9 mouse cellular contexts compared by ENCODE assay signal in genomic region chr11:19017262-19017661, GRCm38 (mm10). TPM values are rescaled to one million over a fixed set of nuclear protein-coding genes. Genes with fewer than 3 reads are reported as not detected.
A peak's percentile ranks its signal among the peaks of the same experiment; 100 is the strongest.
DNase-seq lines count a peak whose midpoint lies in the region; ATAC-seq and TF ChIP-seq lines count a peak whose summit lies in the region.
"Had no signal": no experiment of that assay in that cellular context is flagged by ENCODE, and none has a peak within 500 bp of the region (broad histone marks: within the 10 kb centered on the region; RNA-seq: fewer than 3 reads in every experiment).

No protein-coding gene starts in this region.

- H3K27me3 ChIP-seq in kidney, embryonic 14.5 days (ENCODE audit: control insufficient read depth, insufficient read depth, low read length) = no peaks in the 10 kb centered on the region
- H3K27me3 ChIP-seq in kidney, adult 2 months (replicated peaks; ENCODE audit: control insufficient read depth, insufficient read depth, low read length) = no peaks in the 10 kb centered on the region
- peaks cover 40% of the 10 kb centered on the region for H3K27me3 ChIP-seq in embryonic facial prominence, embryonic 13.5 days
- no peaks in the 10 kb centered on the region for H3K27me3 ChIP-seq in intestine, embryonic 14.5 days (replicated peaks; ENCODE audit: control insufficient read depth, insufficient read depth, low read length)
- H3K27me3 ChIP-seq in midbrain, embryonic 16.5 days (ENCODE audit: control insufficient read depth, insufficient read depth, low read depth, low read length) = peaks cover 13% of the 10 kb centered on the region

- no peak for TF ChIP-seq POLR2A in kidney, adult 2 months (IDR thresholded peaks at IDR 0.05; ENCODE audit: low read depth, low read length)

- no peaks in the 10 kb centered on the region for H3K9me3 ChIP-seq in kidney, embryonic 14.5 days (ENCODE audit: control insufficient read depth, low read length)
- H3K9me3 ChIP-seq in embryonic facial prominence, embryonic 13.5 days = no peaks in the 10 kb centered on the region
- no peaks in the 10 kb centered on the region for H3K9me3 ChIP-seq in intestine, embryonic 14.5 days (ENCODE audit: control insufficient read depth, low read length)
- H3K9me3 ChIP-seq in midbrain, embryonic 16.5 days (replicated peaks; ENCODE audit: control insufficient read depth, low read length, poor library complexity, severe bottlenecking) = no peaks in the 10 kb centered on the region

- H3K4me2 ChIP-seq in kidney, embryonic 14.5 days (replicated peaks; ENCODE audit: low read depth, low read length) = peak overlapping the region; percentile 73
- peak overlapping the region; percentile 90 for H3K4me2 ChIP-seq in embryonic facial prominence, embryonic 13.5 days
- peak overlapping the region; percentile 88 for H3K4me2 ChIP-seq in intestine, embryonic 14.5 days (ENCODE audit: low read length)
- peak overlapping the region; percentile 62 for H3K4me2 ChIP-seq in midbrain, embryonic 16.5 days (ENCODE audit: low read length)

- H3K4me1 ChIP-seq in kidney, embryonic 14.5 days (ENCODE audit: control insufficient read depth, insufficient read depth, low read length) = peaks cover 17% of the 10 kb centered on the region
- H3K4me1 ChIP-seq in kidney, adult 2 months (ENCODE audit: control insufficient read depth, insufficient read depth, low read length) = no peaks in the 10 kb centered on the region
- H3K4me1 ChIP-seq in embryonic facial prominence, embryonic 13.5 days = peaks cover 15% of the 10 kb centered on the region
- peaks cover 22% of the 10 kb centered on the region for H3K4me1 ChIP-seq in intestine, embryonic 14.5 days (replicated peaks; ENCODE audit: control insufficient read depth, insufficient read depth, low read length)
- H3K4me1 ChIP-seq in midbrain, embryonic 16.5 days (ENCODE audit: control insufficient read depth, insufficient read depth, low read length) = peaks cover 18% of the 10 kb centered on the region

- peak overlapping the region; percentile 93 for H3K9ac ChIP-seq in kidney, embryonic 14.5 days (ENCODE audit: low read depth, low read length)
- H3K9ac ChIP-seq in embryonic facial prominence, embryonic 13.5 days = peak overlapping the region; percentile 88
- H3K9ac ChIP-seq in intestine, embryonic 14.5 days (ENCODE audit: low read length) = peak overlapping the region; percentile 100
- no peak overlapping the region for H3K9ac ChIP-seq in midbrain, embryonic 16.5 days (ENCODE audit: low read depth, low read length)

- DNase-seq in kidney, adult 2 months = no peak
- DNase-seq in intestine, embryonic 14.5 days (ENCODE audit: low spot score) = peak; percentile 57
- DNase-seq in urinary bladder, adult 2 months (ENCODE audit: low spot score) = no peak
- no peak for DNase-seq in right cerebral cortex, adult 18-20 months
- no peak for DNase-seq in left cerebral cortex, postnatal 25 days (ENCODE audit: low spot score in 2 of 2)
- DNase-seq: layer of hippocampus, postnatal 36 days had no signal

- ATAC-seq in kidney, embryonic 14.5 days (ENCODE audit: low FRiP score, low TSS enrichment) = no peak
- ATAC-seq in embryonic facial prominence, embryonic 13.5 days (ENCODE audit: insufficient number of reproducible peaks, insufficient read depth, low FRiP score, low TSS enrichment, low read depth) = no peak
- no peak for ATAC-seq in intestine, embryonic 14.5 days (replicated peaks; ENCODE audit: low FRiP score, low TSS enrichment, low read depth)
- no peak for ATAC-seq in midbrain, embryonic 16.5 days

- H3K27ac ChIP-seq in kidney, embryonic 14.5 days (ENCODE audit: low read depth, low read length) = peak overlapping the region; percentile 99
- H3K27ac ChIP-seq in kidney, adult 2 months (ENCODE audit: insufficient read depth, low read depth, low read length) = no peak overlapping the region
- peak overlapping the region; percentile 76 for H3K27ac ChIP-seq in embryonic facial prominence, embryonic 13.5 days
- peak overlapping the region; percentile 100 for H3K27ac ChIP-seq in intestine, embryonic 14.5 days (ENCODE audit: low read depth)
- H3K27ac ChIP-seq in midbrain, embryonic 16.5 days (ENCODE audit: low read length) = 0 out of 2 replicates have a peak overlapping the region, but pooled peaks have one; percentile 8

- no peak for TF ChIP-seq CTCF in kidney, adult 2 months (conservative IDR thresholded peaks at IDR 0.05; ENCODE audit: insufficient read depth, insufficient read length, low read depth, low read length)

- peak overlapping the region; percentile 73 for H3K4me3 ChIP-seq in kidney, embryonic 14.5 days (ENCODE audit: low read length)
- no peak overlapping the region for H3K4me3 ChIP-seq in kidney, adult 2 months (ENCODE audit: insufficient read depth, low read depth, low read length)
- H3K4me3 ChIP-seq in embryonic facial prominence, embryonic 13.5 days = peak overlapping the region; percentile 71
- H3K4me3 ChIP-seq in intestine, embryonic 14.5 days (ENCODE audit: low read depth, low read length) = peak overlapping the region; percentile 95
- H3K4me3 ChIP-seq in midbrain, embryonic 16.5 days (ENCODE audit: low read depth, low read length) = peak overlapping the region; percentile 34

- peaks cover 12% of the 10 kb centered on the region; the same call in 1 of the 2 replicates for H3K36me3 ChIP-seq in kidney, embryonic 14.5 days (ENCODE audit: control insufficient read depth, insufficient read depth, low read length)
- H3K36me3 ChIP-seq in kidney, adult 2 months (ENCODE audit: control insufficient read depth, insufficient read depth, low read length) = no peaks in the 10 kb centered on the region
- no peaks in the 10 kb centered on the region for H3K36me3 ChIP-seq in embryonic facial prominence, embryonic 13.5 days
- H3K36me3 ChIP-seq in intestine, embryonic 14.5 days (ENCODE audit: control insufficient read depth, insufficient read depth, low read length) = peaks cover 30% of the 10 kb centered on the region
- no peaks in the 10 kb centered on the region for H3K36me3 ChIP-seq in midbrain, embryonic 16.5 days (ENCODE audit: control insufficient read depth, insufficient read depth, low read length)

- 0% methylated on average over 1 of the region's 1 CpGs for WGBS in kidney, embryonic 14.5 days
- WGBS in kidney, adult 2 months = 53% methylated on average over 1 of the region's 1 CpGs
- 0% methylated on average over 1 of the region's 1 CpGs for WGBS in embryonic facial prominence, embryonic 13.5 days
- WGBS in intestine, embryonic 14.5 days = 6% methylated on average over 1 of the region's 1 CpGs
- 7% methylated on average over 1 of the region's 1 CpGs for WGBS in midbrain, embryonic 16.5 days

- intact Hi-C loops in left cerebral cortex, postnatal 25 days (cut with DNase I) = loop anchor here (5.0 kb wide), 1 partner anchor 265 kb away; no protein-coding TSS in a partner anchor

RNA-seq across cellular contexts. Expression of gene Meis1, which starts 1.5 kb away (rescaled TPM):
- 54.6 and 109 TPM in 2 replicates for polyA plus RNA-seq in kidney, embryonic 14.5 days (2014; fragmentation: Nextera tagmentation; extraction: Ambion mirVana)
- polyA plus RNA-seq in kidney, adult 2 months (2012; rRNA removed) = 6.2 TPM in 2 replicates
- polyA plus RNA-seq in embryonic facial prominence, embryonic 13.5 days (2015; fragmentation: Nextera tagmentation; extraction: Ambion mirVana) = 47.4 and 59.0 TPM in 2 replicates
- 133 and 151 TPM in 2 replicates for polyA plus RNA-seq in intestine, embryonic 14.5 days (2014; fragmentation: Nextera tagmentation; extraction: Ambion mirVana)
- 34.6 and 35.5 TPM in 2 replicates for polyA plus RNA-seq in midbrain, embryonic 16.5 days (2015; fragmentation: Nextera tagmentation; extraction: Ambion mirVana)
- 127 and 134 TPM in 2 replicates for polyA plus RNA-seq in urinary bladder, adult 2 months (2012; rRNA removed)
- total RNA-seq in left cerebral cortex, postnatal 25 days (2021) = 1 to 10 TPM; 5.0 to 5.8 TPM
